Mouse (Mus musculus): ENCODE measurements around the gene Hnrnph1. TPM values are rescaled to one million over a fixed set of nuclear protein-coding genes. Genes with fewer than 3 reads are reported as not detected.

Hnrnph1 gene
- polyA plus RNA-seq, 1 experiment from 2014 or later: 294 TPM

DNA sequence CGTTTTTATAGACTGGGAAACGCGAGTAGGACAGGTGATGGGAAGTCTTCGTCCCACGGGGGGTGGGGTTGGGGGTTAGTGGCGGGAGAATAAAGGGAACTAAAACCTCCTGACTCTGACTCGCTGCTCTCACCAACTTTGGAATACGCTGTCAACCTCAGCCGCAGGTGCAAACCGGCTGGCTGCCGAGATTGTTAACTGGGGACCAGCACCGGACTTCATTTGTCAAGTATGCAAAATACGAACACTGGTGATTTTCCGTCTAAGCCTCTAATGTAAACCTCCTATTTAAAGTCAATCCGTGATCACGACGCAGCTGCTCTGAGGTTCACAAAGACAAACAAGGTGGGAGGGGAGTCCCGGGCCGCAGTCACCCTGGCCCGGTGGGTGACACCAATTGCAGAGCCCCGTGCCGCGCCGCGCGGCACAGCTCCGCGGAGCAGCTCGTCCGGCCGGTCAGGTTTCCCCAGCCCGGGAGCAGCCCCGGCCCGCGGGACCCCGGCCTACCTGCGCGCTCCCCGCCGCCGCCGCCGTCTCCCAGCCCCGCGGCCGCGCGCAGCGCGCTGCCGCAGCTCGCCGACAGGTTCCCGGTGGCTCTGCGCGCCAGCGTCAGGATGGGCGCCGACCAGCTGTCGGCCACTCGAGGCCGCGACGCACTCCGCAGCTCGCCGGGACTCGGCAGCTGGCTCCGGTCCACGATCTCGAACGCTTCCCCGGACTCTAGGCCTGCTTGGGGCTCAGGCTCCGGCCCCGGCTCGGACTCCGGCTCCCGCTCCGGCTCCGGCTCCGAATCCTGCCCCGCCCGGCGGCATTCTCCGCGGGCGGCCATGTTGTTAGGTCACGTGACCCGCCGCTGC is 53.7 kb downstream of the Hnrnph1 start, which contains the start of gene Rufy1:
Gene Rufy1 (minus strand): TSS at position 849 of the 857 bp plus-strand sequence.
- peak within 1 kb of the TSS; percentile 85 for H3K4me3 ChIP-seq (replicated peaks; ENCODE audit: low read depth, low read length)
- peak; percentile 2; the same call in 1 of the 2 replicates for TF ChIP-seq CTCF (IDR thresholded peaks at IDR 0.05; ENCODE audit: low read depth)
- no peaks in the 10 kb centered on the region for H3K36me3 ChIP-seq (ENCODE audit: insufficient read depth, low read length)
- ATAC-seq (replicated peaks; ENCODE audit: low FRiP score, low read depth) (peak; percentile 78), DNase-seq (ENCODE audit: low spot score) (peak; percentile 92)
- H3K4me1 ChIP-seq (replicated peaks; ENCODE audit: insufficient read depth, low read length): peaks cover 6% of the 10 kb centered on the region; the same call in 1 of the 2 replicates
- H3K9ac ChIP-seq (ENCODE audit: low read depth, low read length): peak within 1 kb of the TSS; percentile 97
- WGBS: under 1% methylated on average over 88 of the region's 90 CpGs
- H3K9me3 ChIP-seq (replicated peaks; ENCODE audit: low read length): no peaks in the 10 kb centered on the region
- H3K4me2 ChIP-seq (ENCODE audit: low read length): peak within 1 kb of the TSS; percentile 77
- H3K27me3 ChIP-seq (ENCODE audit: insufficient read depth, low read length): no peaks in the 10 kb centered on the region
- peak within 1 kb of the TSS; percentile 98 for H3K27ac ChIP-seq

DNA sequence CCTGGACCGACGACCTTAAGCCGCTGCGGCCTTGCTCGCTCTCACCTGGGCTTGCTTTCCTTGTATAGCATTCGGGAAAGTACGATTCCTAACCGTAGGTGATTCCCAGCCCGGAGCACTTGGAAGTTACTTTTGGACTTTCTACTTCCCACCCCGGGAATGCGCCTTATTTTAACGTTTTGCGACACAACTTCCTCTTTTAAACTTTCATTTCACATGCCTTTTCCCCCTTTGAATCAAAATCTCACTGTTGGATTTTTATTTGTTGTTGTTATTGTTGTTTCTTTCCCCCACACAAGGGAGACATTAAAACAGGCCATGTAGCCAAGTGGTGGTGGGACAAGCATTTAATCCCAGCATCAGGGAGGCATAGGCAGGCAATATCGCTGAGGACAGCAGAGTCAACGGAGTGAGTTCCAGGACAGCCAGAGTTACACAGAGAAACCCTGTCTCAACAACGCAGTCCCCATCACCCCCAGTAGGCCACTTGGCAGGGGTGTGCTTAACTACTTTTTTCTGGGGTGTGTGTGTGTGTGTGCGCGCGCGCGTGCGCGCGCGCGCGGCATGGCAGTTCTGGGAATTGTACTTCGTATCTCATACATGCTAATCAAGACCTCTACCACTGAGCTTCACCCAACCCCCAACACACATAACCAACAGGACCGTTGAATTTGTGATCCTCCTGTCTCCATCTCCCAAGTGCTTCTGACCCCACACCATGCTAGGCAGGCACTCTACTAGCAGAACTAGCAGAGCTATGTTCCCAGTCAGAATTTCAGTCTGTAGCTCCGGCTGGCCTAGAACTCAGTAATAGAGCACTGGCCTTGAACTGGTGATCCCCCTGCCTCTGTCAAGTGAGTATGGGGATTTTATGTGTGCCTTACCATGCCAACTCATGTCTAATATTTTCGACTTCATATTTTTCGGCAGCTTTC is 54.6 kb downstream of the Hnrnph1 start:
- Histone ChIP-seq H3K27me3 (ENCODE audit: insufficient read depth, low read length) (no peaks in the 10 kb centered on the region), H3K9me3 (replicated peaks; ENCODE audit: low read length) (no peaks in the 10 kb centered on the region), H3K36me3 (ENCODE audit: insufficient read depth, low read length) (no peaks in the 10 kb centered on the region), H3K4me1 (replicated peaks; ENCODE audit: insufficient read depth, low read length) (peaks cover 6% of the 10 kb centered on the region; the same call in 1 of the 2 replicates), H3K9ac (ENCODE audit: low read depth, low read length) (peak overlapping the region; percentile 97), H3K27ac (peak overlapping the region; percentile 98), H3K4me3 (replicated peaks; ENCODE audit: low read depth, low read length) (peak overlapping the region; percentile 85), H3K4me2 (ENCODE audit: low read length) (peak overlapping the region; percentile 77)
- WGBS: 35% methylated on average over 32 of the region's 32 CpGs
- TF ChIP-seq CTCF (IDR thresholded peaks at IDR 0.05; ENCODE audit: low read depth): no peak
- no peak for ATAC-seq (replicated peaks; ENCODE audit: low FRiP score, low read depth)
- DNase-seq (ENCODE audit: low spot score): peak; percentile 20

DNA sequence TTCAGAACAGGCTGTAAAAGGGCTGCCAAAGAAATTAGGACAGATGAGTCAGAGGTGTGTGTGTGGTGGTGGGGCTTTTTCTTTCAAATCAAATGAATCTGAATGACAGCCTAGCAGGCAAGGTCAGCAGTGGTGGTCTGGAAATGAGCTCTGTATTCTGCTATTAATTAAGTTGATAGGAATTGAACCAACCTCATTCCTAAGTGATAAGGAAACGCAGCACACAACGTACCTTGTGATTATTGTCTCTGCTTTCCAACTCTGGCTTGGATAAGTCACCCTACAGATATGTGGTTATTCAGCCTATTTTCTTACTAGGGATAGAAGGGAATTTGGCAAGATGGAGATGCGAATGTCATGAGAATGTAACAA is 55.3 kb downstream of the Hnrnph1 start:
- Histone ChIP-seq H3K27me3 (ENCODE audit: insufficient read depth, low read length) (no peaks in the 10 kb centered on the region), H3K9me3 (replicated peaks; ENCODE audit: low read length) (no peaks in the 10 kb centered on the region), H3K9ac (ENCODE audit: low read depth, low read length) (no peak overlapping the region), H3K4me2 (ENCODE audit: low read length) (no peak overlapping the region), H3K27ac (no peak overlapping the region), H3K4me3 (replicated peaks; ENCODE audit: low read depth, low read length) (no peak overlapping the region), H3K36me3 (ENCODE audit: insufficient read depth, low read length) (no peaks in the 10 kb centered on the region), H3K4me1 (replicated peaks; ENCODE audit: insufficient read depth, low read length) (peaks cover 6% of the 10 kb centered on the region; the same call in 1 of the 2 replicates)
- TF ChIP-seq CTCF (IDR thresholded peaks at IDR 0.05; ENCODE audit: low read depth): no peak
- DNase-seq (ENCODE audit: low spot score): no peak
- no peak for ATAC-seq (replicated peaks; ENCODE audit: low FRiP score, low read depth)
- 92% methylated on average over 3 of the region's 3 CpGs for WGBS

DNA sequence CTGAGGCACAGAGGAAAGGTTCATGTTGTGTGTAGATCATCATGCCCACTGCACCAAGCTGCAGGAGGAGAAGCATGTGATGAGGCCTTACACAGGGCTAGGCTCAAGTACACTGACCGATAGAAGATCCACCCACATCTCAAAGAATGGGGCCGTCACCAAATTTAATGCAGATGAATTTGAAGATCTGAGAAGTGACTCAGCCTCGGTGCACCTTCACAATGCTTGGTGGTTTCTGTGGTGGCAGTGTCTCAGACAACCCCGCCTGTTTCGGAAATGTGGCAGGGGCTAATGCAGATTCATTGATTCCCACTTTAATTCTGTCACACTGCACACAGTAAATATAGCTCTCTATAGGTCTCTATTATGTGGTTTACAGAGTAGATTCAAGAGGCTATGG is 56.1 kb downstream of the Hnrnph1 start:
- Histone ChIP-seq H3K4me2 (ENCODE audit: low read length) (no peak overlapping the region), H3K27ac (no peak overlapping the region), H3K9me3 (replicated peaks; ENCODE audit: low read length) (no peaks in the 10 kb centered on the region), H3K36me3 (ENCODE audit: insufficient read depth, low read length) (no peaks in the 10 kb centered on the region), H3K27me3 (ENCODE audit: insufficient read depth, low read length) (no peaks in the 10 kb centered on the region), H3K9ac (ENCODE audit: low read depth, low read length) (no peak overlapping the region), H3K4me1 (replicated peaks; ENCODE audit: insufficient read depth, low read length) (peaks cover 6% of the 10 kb centered on the region; the same call in 1 of the 2 replicates), H3K4me3 (replicated peaks; ENCODE audit: low read depth, low read length) (no peak overlapping the region)
- WGBS: 88% methylated on average over 5 of the region's 5 CpGs
- DNase-seq (ENCODE audit: low spot score) (no peak), ATAC-seq (replicated peaks; ENCODE audit: low FRiP score, low read depth) (no peak)
- no peak for TF ChIP-seq CTCF (IDR thresholded peaks at IDR 0.05; ENCODE audit: low read depth)

MicroRNAs encoded within 50 kb of the gene (microRNA counts, 519-probe panel; counts per million panel counts)
- 3,818 counts per million, percentile 74 among the panel's probes with 10 or more counts for microRNA mmu-miR-804

Small RNA genes lying within 50 kb of the gene (microRNA-seq; reads per million reads assigned to microRNA genes)
- not detected for gene Mir804

Other genes starting within 250 kb of the Hnrnph1 start
- gene Tbc1d9b, start 245.6 kb upstream of the Hnrnph1 start, polyA plus RNA-seq (2015; fragmentation: Nextera tagmentation; extraction: Ambion mirVana): 28.5 and 30.3 TPM in 2 replicates
- 20.8 and 22.9 TPM in 2 replicates for gene Mrnip, start 202.5 kb upstream of the Hnrnph1 start, polyA plus RNA-seq (2015; fragmentation: Nextera tagmentation; extraction: Ambion mirVana)
- 326 and 333 TPM in 2 replicates for gene Sqstm1, start 166.2 kb upstream of the Hnrnph1 start, polyA plus RNA-seq (2015; fragmentation: Nextera tagmentation; extraction: Ambion mirVana)
- 53.4 and 62.1 TPM in 2 replicates for gene Mgat4b, start 166.1 kb upstream of the Hnrnph1 start, polyA plus RNA-seq (2015; fragmentation: Nextera tagmentation; extraction: Ambion mirVana)
- gene Ltc4s, start 138.4 kb upstream of the Hnrnph1 start, polyA plus RNA-seq (2015; fragmentation: Nextera tagmentation; extraction: Ambion mirVana): 8.5 and 9.6 TPM in 2 replicates
- 5.0 and 6.0 TPM in 2 replicates for gene Maml1, start 84.7 kb upstream of the Hnrnph1 start, polyA plus RNA-seq (2015; fragmentation: Nextera tagmentation; extraction: Ambion mirVana)
- 302 and 330 TPM in 2 replicates for gene Canx, start 51.3 kb upstream of the Hnrnph1 start, polyA plus RNA-seq (2015; fragmentation: Nextera tagmentation; extraction: Ambion mirVana)
- 1.4 and 1.5 TPM in 2 replicates for gene Cby3, start 22.5 kb upstream of the Hnrnph1 start, polyA plus RNA-seq (2015; fragmentation: Nextera tagmentation; extraction: Ambion mirVana)
- 29.0 and 31.7 TPM in 2 replicates for gene Rufy1, start 54.1 kb downstream of the Hnrnph1 start, polyA plus RNA-seq (2015; fragmentation: Nextera tagmentation; extraction: Ambion mirVana)
- 5.0 and 5.2 TPM in 2 replicates for gene Adamts2, start 225.1 kb downstream of the Hnrnph1 start, polyA plus RNA-seq (2015; fragmentation: Nextera tagmentation; extraction: Ambion mirVana)

Data from kidney, postnatal 0 days (tissue).